Mouse (Mus musculus): ENCODE measurements around the gene Arhgap27.

DNA sequence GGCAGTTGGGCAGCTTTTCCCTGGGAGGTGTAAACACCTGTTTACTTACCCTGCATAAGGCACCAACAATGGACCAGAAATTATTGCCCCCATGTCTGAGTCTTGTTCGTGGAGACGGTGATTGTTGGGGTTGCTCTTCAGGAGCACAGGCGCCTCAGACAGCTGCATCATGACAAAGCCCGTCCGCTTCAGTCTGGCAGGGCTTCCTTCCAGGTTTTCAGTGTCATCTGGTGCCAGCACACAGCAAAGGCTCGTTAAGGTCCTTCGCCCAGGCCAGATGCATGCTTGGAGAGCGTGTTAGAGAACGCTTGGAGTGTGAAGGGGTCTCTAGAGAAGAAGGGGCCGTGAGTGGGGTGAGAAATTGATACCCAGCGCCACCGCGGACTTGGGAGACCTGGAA is 38.8 kb downstream of the Arhgap27 start:
- no peak for TF ChIP-seq CTCF (IDR thresholded peaks at IDR 0.05)
- no peak for TF ChIP-seq EP300 (IDR thresholded peaks at IDR 0.05; ENCODE audit: insufficient read depth, low read depth, low read length)
- no peak for TF ChIP-seq POLR2A (IDR thresholded peaks at IDR 0.05; ENCODE audit: insufficient read depth, low read depth, low read length)

All from heart, adult 2 months (tissue).